Mouse (Mus musculus): Measurements from ENCODE around the gene Krtap28-10. TPM values are rescaled to one million over a fixed set of nuclear protein-coding genes. Genes with fewer than 3 reads are reported as not detected.
"Not testable (repeated sequence)": the region's sequence is repeated elsewhere in the genome, so short reads cannot be mapped to it uniquely, and the experiment has no call there.

Gene Krtap28-10
- polyA plus RNA-seq, 1 experiment from 2014 or later, result not detected

DNA sequence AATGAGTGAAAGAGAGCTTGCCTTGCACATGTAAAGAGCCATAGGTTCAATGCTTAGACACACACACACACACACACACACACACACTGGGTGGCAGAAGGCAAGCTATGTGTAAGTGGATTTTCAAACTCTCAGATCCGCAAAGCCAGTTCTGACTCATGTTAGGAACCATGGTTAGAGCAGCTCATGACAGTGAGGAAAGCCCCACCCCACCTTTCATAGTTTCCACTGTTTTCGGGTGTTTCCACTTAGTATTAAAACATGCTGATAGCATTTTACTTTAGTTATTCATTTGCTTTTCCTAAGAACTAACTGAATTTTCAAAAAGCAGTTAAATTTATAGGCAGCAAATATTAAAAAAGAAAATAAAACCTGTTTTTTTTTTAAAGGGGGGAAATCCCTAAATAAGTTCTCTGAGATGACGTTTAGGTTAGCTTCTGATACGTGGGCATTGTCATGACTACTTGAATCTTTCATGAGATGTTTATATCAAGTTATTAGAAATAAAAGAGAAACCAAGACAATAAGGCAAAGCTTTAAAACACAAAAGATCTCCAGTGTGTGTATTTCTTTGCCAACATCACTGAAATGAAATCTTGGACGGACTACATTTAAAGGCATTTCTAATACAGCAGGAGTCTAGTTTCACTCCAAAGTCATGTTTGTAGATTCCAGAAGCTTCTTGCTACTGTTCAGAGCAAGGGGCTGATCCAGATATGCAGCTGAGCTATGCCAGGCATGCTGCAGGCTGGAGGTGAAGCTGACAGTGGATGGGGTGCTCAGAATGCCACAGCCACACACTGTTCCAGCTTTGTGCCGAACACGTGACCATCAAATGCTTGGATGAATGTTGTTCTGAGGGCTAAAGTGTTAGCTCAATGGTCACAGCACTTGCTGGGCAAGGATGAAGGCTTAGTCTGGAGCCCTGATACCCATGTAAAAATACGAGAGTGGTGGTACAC, 35.8 kb downstream of the Krtap28-10 start:
- no peak for ATAC-seq (ENCODE audit: low FRiP score, low read depth)
- Histone ChIP-seq H3K27ac (replicated peaks) (no peak overlapping the region), H3K4me2 (replicated peaks) (no peak overlapping the region), H3K36me3 (no peaks in the 10 kb centered on the region), H3K4me1 (no peaks in the 10 kb centered on the region), H3K27me3 (no peaks in the 10 kb centered on the region), H3K9me3 (no peaks in the 10 kb centered on the region), H3K4me3 (no peak overlapping the region), H3K9ac (replicated peaks) (no peak overlapping the region)
- WGBS, result 83% methylated on average over 8 of the region's 8 CpGs

DNA sequence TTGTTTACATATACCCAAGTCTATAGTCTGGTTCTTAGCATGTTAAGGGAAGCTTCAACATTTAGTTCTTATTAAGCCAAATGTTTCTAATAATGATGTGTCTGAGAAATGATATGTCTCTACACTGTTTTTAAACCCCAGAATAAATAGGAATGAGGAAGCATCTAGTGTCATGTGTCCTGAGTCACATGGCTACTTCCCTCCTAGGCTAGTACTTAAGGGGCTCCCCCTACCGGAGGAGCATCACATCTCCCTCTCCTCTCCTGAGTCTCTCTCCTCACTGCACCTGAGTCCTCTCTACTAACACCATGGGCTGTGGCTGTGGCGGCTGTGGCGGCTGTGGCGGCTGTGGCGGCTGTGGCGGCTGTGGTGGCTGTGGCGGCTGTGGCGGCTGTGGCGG, 42.0 kb downstream of the Krtap28-10 start, which contains the start of gene Gm47959:
Gene Gm47959 (plus strand): TSS at position 243 of the 400 bp plus-strand sequence.
- not testable (repeated sequence) for H3K4me1 ChIP-seq; H3K4me2 ChIP-seq (replicated peaks); ATAC-seq (ENCODE audit: low FRiP score, low read depth); H3K36me3 ChIP-seq; H3K27ac ChIP-seq (replicated peaks); H3K9me3 ChIP-seq; H3K27me3 ChIP-seq; H3K9ac ChIP-seq (replicated peaks); H3K4me3 ChIP-seq
- WGBS, result 97% methylated on average over 9 of the region's 9 CpGs

DNA sequence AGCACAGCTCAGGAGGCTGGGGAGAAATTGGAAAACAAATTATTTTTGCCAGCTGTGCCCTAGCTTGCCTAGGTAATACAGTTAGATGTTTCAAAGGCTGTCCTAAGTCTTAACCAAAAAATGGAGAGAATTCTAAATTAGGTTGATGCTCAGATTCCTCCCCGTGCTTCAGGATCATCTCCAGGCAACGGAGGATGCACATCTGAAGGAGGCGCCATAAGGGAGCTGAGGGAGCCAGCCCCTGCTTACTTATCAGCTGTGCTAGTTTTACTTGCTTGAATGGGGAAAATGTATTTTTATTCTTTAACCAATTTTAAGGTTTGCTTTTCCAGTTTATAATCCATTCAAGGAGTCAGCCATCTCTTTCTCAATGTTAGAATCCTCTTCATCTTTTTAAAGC, 48.3 kb downstream of the Krtap28-10 start:
- Histone ChIP-seq H3K36me3 (no peaks in the 10 kb centered on the region), H3K27ac (replicated peaks) (no peak overlapping the region), H3K4me2 (replicated peaks) (no peak overlapping the region), H3K9ac (replicated peaks) (no peak overlapping the region), H3K27me3 (no peaks in the 10 kb centered on the region), H3K4me3 (no peak overlapping the region), H3K4me1 (no peaks in the 10 kb centered on the region), H3K9me3 (no peaks in the 10 kb centered on the region)
- WGBS, result 84% methylated on average over 3 of the region's 3 CpGs
- no peak for ATAC-seq (ENCODE audit: low FRiP score, low read depth)

DNA sequence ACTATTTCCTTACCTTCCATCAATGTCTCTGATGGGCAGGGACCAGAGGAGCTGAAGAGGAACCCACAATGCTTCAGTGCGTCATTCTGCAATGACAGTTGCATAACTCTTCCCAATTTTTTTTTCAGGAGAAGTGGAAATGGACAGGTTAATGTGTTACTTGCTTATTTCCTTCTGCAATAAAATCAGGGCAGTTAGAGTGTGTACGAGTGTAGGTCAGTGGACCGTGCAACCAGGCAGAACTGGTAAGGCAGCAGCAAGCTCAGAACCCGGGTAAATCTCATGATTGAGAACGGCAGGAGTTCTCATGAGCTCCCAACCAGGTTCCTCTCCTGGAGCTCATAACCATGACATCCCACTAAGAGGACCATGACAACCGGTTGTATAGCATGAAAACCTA, 50.2 kb downstream of the Krtap28-10 start:
- H3K4me1 ChIP-seq, result no peaks in the 10 kb centered on the region
- no peak overlapping the region for H3K4me3 ChIP-seq
- no peaks in the 10 kb centered on the region for H3K9me3 ChIP-seq
- no peak overlapping the region for H3K9ac ChIP-seq (replicated peaks)
- no peak for ATAC-seq (ENCODE audit: low FRiP score, low read depth)
- no peaks in the 10 kb centered on the region for H3K27me3 ChIP-seq
- H3K27ac ChIP-seq (replicated peaks), result no peak overlapping the region
- H3K4me2 ChIP-seq (replicated peaks), result no peak overlapping the region
- no peaks in the 10 kb centered on the region for H3K36me3 ChIP-seq
- WGBS, result 86% methylated on average over 6 of the region's 6 CpGs

DNA sequence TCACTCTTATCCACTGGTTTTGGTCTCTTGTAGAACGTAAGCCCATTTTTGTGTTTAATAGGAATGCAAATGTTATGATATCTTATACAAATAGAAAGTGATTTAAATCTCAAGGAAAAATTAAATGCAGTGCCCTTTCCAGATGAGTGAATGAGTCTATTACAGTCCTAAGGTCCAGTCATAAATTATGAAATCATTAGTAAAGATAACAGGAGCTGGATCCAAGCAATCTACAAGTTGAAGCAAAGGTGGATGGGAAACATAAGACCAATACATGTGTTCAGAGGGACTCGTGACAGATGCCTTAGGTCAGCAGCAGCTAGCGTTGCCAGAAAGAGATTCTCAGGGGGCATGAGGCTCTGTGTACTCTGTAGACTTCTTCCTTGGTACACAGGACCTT, 50.7 kb downstream of the Krtap28-10 start:
- no peak for ATAC-seq (ENCODE audit: low FRiP score, low read depth)
- Histone ChIP-seq H3K9me3 (no peaks in the 10 kb centered on the region), H3K9ac (replicated peaks) (no peak overlapping the region), H3K27ac (replicated peaks) (no peak overlapping the region), H3K4me3 (no peak overlapping the region), H3K4me2 (replicated peaks) (no peak overlapping the region), H3K4me1 (no peaks in the 10 kb centered on the region), H3K27me3 (no peaks in the 10 kb centered on the region), H3K36me3 (no peaks in the 10 kb centered on the region)
- 88% methylated on average over 3 of the region's 3 CpGs for WGBS

Other genes with a start within 250 kb of the Krtap28-10 start
- 40.7 and 45.3 TPM in 2 replicates for gene Agfg1, start 203.0 kb downstream of the Krtap28-10 start, polyA plus RNA-seq (2016; fragmentation: Nextera tagmentation; extraction: Ambion mirVana)
- gene A030005L19Rik, start 129.2 kb downstream of the Krtap28-10 start, polyA plus RNA-seq (2016; fragmentation: Nextera tagmentation; extraction: Ambion mirVana), result not detected in 2 replicates
- not detected in 2 replicates for gene A030014E15Rik, start 117.6 kb downstream of the Krtap28-10 start, polyA plus RNA-seq (2016; fragmentation: Nextera tagmentation; extraction: Ambion mirVana)
- not detected in 2 replicates for gene Gm6217, start 111.1 kb downstream of the Krtap28-10 start, polyA plus RNA-seq (2016; fragmentation: Nextera tagmentation; extraction: Ambion mirVana)
- gene A030003K21Rik, start 99.1 kb downstream of the Krtap28-10 start, polyA plus RNA-seq (2016; fragmentation: Nextera tagmentation; extraction: Ambion mirVana), result not detected in 2 replicates
- not detected in 2 replicates for gene Gm7544, start 86.5 kb downstream of the Krtap28-10 start, polyA plus RNA-seq (2016; fragmentation: Nextera tagmentation; extraction: Ambion mirVana)
- not detected in 2 replicates for gene Gm47955, start 82.2 kb downstream of the Krtap28-10 start, polyA plus RNA-seq (2016; fragmentation: Nextera tagmentation; extraction: Ambion mirVana)
- not detected in 2 replicates for gene Gm47959, start 41.9 kb downstream of the Krtap28-10 start, polyA plus RNA-seq (2016; fragmentation: Nextera tagmentation; extraction: Ambion mirVana)
- 0.29 and 0.51 TPM in 2 replicates for gene Slc19a3, start 4.0 kb downstream of the Krtap28-10 start, polyA plus RNA-seq (2016; fragmentation: Nextera tagmentation; extraction: Ambion mirVana)
- not detected in 2 replicates for gene Gm47969, start 2.5 kb upstream of the Krtap28-10 start, polyA plus RNA-seq (2016; fragmentation: Nextera tagmentation; extraction: Ambion mirVana)
- gene A030005K14Rik, start 16.9 kb upstream of the Krtap28-10 start, polyA plus RNA-seq (2016; fragmentation: Nextera tagmentation; extraction: Ambion mirVana), result not detected in 2 replicates
- not detected in 2 replicates for gene Krtap28-13, start 18.4 kb upstream of the Krtap28-10 start, polyA plus RNA-seq (2016; fragmentation: Nextera tagmentation; extraction: Ambion mirVana)
- not detected in 2 replicates for gene Ccl20, start 74.3 kb upstream of the Krtap28-10 start, polyA plus RNA-seq (2016; fragmentation: Nextera tagmentation; extraction: Ambion mirVana)
- 0.63 TPM in 1 of 2 replicates, not detected in the other for gene Daw1, start 117.3 kb upstream of the Krtap28-10 start, polyA plus RNA-seq (2016; fragmentation: Nextera tagmentation; extraction: Ambion mirVana)

Data from midbrain, embryonic 12.5 days (tissue).